Mouse (Mus musculus) embryonic facial prominence, embryonic 13.5 days (tissue): ENCODE measurements around the gene Sdsl. TPM values are rescaled to one million over a fixed set of nuclear protein-coding genes. Genes with fewer than 3 reads are reported as not detected.
A peak's percentile ranks its signal among the peaks of the same experiment; 100 is the strongest.

ENCODE experiments used
- ATAC-seq: fragments of 200-750 bp; cut with Nextera tagmentation; 2 replicates; pipeline ENCODE4 v1.8.0; 2017; ENCODE audit warnings: low read depth; ENCODE audit not compliant: insufficient number of reproducible peaks, insufficient read depth, low FRiP score, low TSS enrichment
- H3K27ac ChIP-seq: fragments of 300-500 bp; sonication (generic); 2 replicates; pipeline ENCODE4 v1.5.1; 2015; ENCODE audit warnings: moderate library complexity, mild to moderate bottlenecking, inconsistent platforms
- H3K27me3 ChIP-seq: fragments of 300-500 bp; sonication (generic); 2 replicates; pipeline ENCODE4 v1.6.1; 2015; ENCODE audit warnings: mild to moderate bottlenecking, inconsistent platforms
- H3K36me3 ChIP-seq: fragments of 300-500 bp; sonication (generic); 2 replicates; pipeline ENCODE4 v1.6.1; 2015; ENCODE audit warnings: mild to moderate bottlenecking, inconsistent platforms
- H3K4me1 ChIP-seq: fragments of 300-500 bp; sonication (generic); 2 replicates; pipeline ENCODE4 v1.6.1; 2015; ENCODE audit warnings: inconsistent platforms
- H3K4me2 ChIP-seq: fragments of 300-500 bp; sonication (generic); 2 replicates; pipeline ENCODE4 v1.6.1; 2015; ENCODE audit warnings: moderate library complexity, mild to moderate bottlenecking, inconsistent platforms
- H3K4me3 ChIP-seq: fragments of 300-500 bp; sonication (generic); 2 replicates; pipeline ENCODE4 v1.5.1; 2015; ENCODE audit warnings: mild to moderate bottlenecking, inconsistent platforms
- H3K9ac ChIP-seq: fragments of 300-500 bp; sonication (generic); 2 replicates; pipeline ENCODE4 v1.6.1; 2015; ENCODE audit warnings: mild to moderate bottlenecking, inconsistent platforms
- H3K9me3 ChIP-seq: fragments of 300-500 bp; sonication (generic); 2 replicates; pipeline ENCODE4 v1.6.1; 2016; ENCODE audit warnings: inconsistent platforms
- WGBS: fragments of 180-500 bp; shearing (Covaris S2); methylation state at CpG from one replicate; pipeline ENCODE4 v1.1.7; 2015; ENCODE audit warnings: mixed read lengths; 5-methylcytosine and 5-hydroxymethylcytosine counted together
- polyA plus RNA-seq: library from polyadenylated mRNA; unstranded; fragments of >200 nt; fragmentation: Nextera tagmentation; extraction: Ambion mirVana; gene quantifications from 2 replicates; pipeline ENCODE4 v1.2.1, GENCODE M21; 2015

Gene Sdsl
- polyA plus RNA-seq, 1 experiment from 2014 or later: 2.5 TPM

DNA sequence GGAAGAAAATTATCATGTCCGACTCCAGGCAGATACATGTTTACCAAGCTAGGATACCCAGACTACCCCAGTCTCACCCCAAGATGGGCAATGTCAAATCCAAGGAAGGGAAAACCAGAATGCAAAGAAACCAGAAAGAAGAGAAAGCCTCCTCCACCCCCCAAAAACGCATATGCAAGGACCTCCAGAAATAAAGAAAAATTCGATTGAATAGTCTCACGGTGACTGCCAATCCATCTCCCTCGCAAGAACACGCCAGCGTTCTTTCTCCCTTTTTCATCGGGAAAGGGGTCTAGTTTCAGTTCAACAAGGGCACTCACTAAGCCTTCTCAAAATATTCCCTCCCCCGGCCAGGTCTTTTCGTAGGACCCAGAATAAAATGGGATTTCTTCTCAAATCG is 48.0 kb downstream of the Sdsl start:
- 2% methylated on average over 11 of the region's 11 CpGs for WGBS
- Histone ChIP-seq H3K36me3 (no peaks in the 10 kb centered on the region), H3K4me1 (0 out of 2 replicates have a peak, but pooled peaks cover 4% of the 10 kb centered on the region), H3K9ac (no peak overlapping the region), H3K4me2 (no peak overlapping the region), H3K27ac (no peak overlapping the region), H3K9me3 (no peaks in the 10 kb centered on the region), H3K4me3 (no peak overlapping the region), H3K27me3 (peaks cover 96% of the 10 kb centered on the region)
- no peak for ATAC-seq

DNA sequence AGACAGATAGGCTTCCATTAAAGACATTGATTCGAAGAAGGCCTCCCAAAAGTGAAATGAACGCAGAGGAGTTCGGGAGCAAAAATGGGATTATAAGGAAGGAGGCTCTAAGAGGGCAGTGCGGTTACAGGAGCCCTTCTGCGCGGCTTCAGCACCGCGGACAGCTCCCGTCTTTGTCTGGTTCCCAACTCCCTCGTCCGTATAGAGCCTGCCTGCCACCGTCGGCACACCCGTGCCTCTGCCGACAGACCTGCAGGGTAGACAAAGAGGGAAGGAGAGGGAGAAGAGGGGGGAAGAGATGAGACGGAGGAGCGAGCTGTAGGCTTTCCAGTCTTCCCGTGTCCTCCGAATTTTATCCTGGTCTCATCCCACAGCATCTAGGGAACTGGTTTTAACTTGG is 48.6 kb downstream of the Sdsl start:
- Histone ChIP-seq H3K9ac (no peak overlapping the region), H3K4me3 (no peak overlapping the region), H3K27ac (no peak overlapping the region), H3K36me3 (no peaks in the 10 kb centered on the region), H3K4me1 (0 out of 2 replicates have a peak, but pooled peaks cover 4% of the 10 kb centered on the region), H3K4me2 (no peak overlapping the region), H3K9me3 (no peaks in the 10 kb centered on the region), H3K27me3 (peaks cover 96% of the 10 kb centered on the region)
- no peak for ATAC-seq
- 2% methylated on average over 19 of the region's 19 CpGs for WGBS

DNA sequence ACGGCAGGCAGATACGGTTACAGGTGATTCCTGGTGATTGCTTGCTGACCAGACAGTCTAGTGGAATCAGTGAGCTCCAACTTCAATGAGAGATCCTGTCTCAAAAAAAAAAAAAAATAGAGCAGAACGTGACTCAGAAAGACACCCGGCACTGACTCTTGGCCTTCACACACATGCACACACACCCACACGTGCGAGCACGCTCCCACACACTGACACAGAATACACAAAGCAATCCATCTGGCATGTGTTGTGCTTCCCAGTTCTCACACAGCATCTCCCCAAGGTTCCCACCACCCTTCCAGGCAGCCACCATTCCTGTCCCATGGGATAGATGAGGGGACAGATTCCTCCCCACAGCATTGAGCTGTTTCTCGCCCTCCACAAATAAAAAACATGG is 52.5 kb downstream of the Sdsl start:
- 87% methylated on average over 8 of the region's 8 CpGs for WGBS
- Histone ChIP-seq H3K4me2 (no peak overlapping the region), H3K27ac (no peak overlapping the region), H3K9ac (no peak overlapping the region), H3K4me1 (no peaks in the 10 kb centered on the region), H3K9me3 (no peaks in the 10 kb centered on the region), H3K36me3 (no peaks in the 10 kb centered on the region), H3K4me3 (no peak overlapping the region), H3K27me3 (peaks cover 82% of the 10 kb centered on the region)
- ATAC-seq: no peak

DNA sequence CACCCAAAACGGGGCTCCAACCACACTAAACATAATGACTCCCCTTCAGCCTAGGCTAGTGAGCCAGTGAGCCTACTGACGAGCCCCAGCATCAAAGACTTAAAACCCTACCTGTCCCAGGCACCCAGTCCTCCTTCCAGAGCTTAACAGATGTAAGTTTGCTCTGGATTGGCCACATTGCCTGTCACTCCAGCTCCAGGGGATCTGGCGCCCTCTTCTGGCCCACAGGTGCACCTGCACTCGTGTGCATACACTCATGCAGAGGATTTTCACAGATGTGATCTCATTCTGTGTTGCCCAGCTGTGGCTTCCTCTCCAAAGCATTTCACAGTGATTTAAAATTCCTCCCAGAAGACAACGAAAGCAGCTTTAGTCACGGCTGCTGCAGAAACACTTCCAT is 59.2 kb downstream of the Sdsl start:
- Histone ChIP-seq H3K27me3 (peaks cover 70% of the 10 kb centered on the region), H3K9ac (no peak overlapping the region), H3K27ac (no peak overlapping the region), H3K4me2 (no peak overlapping the region), H3K4me1 (peaks cover 12% of the 10 kb centered on the region), H3K9me3 (0 out of 2 replicates have a peak, but pooled peaks cover 6% of the 10 kb centered on the region), H3K36me3 (no peaks in the 10 kb centered on the region), H3K4me3 (no peak overlapping the region)
- no peak for ATAC-seq
- 75% methylated on average over 6 of the region's 6 CpGs for WGBS

DNA sequence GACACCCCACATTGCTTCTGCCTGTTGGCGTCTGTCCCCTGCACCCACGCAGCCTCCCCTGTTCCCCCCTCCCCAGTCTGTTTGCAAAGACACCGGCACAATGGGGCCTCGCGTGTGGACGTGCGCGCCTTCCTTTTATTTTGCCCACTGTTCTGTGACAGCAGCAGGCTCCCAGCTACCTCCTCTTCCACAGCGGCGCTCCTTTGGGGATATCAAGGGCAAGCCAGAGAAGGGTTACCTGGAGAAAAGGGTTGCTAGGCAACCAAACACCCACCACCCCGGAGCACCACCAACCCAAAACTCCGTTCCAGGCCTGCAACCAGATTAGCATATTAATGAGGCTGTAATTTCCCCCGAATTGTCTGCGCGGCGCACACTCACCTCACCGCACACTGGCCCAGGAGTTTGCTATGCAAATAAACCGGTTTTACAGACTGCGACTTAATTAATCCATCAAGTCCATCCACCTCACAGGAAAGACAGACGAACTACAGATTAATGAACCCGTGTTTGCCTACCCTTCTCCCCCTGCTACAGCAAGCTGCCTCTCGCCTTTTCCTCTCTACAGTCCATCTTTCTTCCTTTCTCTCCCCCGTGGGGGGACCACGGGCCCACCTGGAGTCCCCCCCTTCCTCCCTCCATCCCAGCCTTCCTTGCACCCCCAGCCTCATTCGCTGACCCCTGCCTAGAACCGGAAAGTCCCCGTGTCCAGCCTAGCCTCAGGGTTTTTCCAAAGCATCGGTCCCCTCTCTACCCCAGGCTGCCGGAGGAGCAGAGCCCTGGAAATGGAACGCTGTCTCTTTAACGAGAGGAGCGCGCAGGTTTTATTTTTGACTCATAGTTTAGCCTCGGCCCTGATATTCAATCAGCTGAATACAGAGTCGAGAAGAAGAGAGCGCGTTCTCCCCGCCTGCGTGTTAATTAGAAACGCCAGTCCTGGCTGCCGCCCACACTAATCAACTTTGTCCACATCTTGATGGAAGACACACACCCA is 62.9 kb downstream of the Sdsl start:
- ATAC-seq: no peak
- H3K27ac ChIP-seq: no peak overlapping the region
- H3K27me3 ChIP-seq: peaks cover 57% of the 10 kb centered on the region
- H3K9me3 ChIP-seq: 0 out of 2 replicates have a peak, but pooled peaks cover 6% of the 10 kb centered on the region
- peak overlapping the region; percentile 48 for H3K4me2 ChIP-seq
- 1% methylated on average over 40 of the region's 41 CpGs for WGBS
- peak overlapping the region; percentile 9; the same call in 1 of the 2 replicates for H3K4me3 ChIP-seq
- no peak overlapping the region for H3K9ac ChIP-seq
- H3K4me1 ChIP-seq: peaks cover 12% of the 10 kb centered on the region
- H3K36me3 ChIP-seq: no peaks in the 10 kb centered on the region

DNA sequence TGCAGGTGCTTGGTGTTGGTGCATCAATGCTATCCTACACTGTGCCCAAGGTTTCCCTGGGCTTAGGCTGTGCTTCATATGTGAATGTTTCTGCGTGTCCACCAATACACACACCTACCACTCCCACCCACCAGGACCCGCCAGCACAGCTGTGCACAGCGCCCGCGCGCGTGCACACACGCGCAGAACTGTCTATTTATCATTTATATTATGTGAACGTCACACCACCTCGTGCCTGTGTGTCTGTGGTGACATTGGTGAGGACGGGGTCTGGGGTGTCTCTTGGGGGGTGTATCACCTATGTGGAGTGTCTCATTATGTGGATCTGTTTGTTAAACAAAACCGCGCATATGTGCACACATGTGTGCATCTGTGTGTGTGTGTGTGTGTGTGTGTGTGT is 63.7 kb downstream of the Sdsl start:
- Histone ChIP-seq H3K36me3 (no peaks in the 10 kb centered on the region), H3K9me3 (0 out of 2 replicates have a peak, but pooled peaks cover 6% of the 10 kb centered on the region), H3K4me2 (no peak overlapping the region; the same call in 1 of the 2 replicates), H3K27me3 (peaks cover 59% of the 10 kb centered on the region), H3K9ac (no peak overlapping the region), H3K27ac (no peak overlapping the region), H3K4me3 (no peak overlapping the region), H3K4me1 (peaks cover 12% of the 10 kb centered on the region)
- 72% methylated on average over 14 of the region's 14 CpGs for WGBS
- no peak for ATAC-seq

Other genes starting within 250 kb of the Sdsl start
- gene Lhx5, start 41.1 kb downstream of the Sdsl start, polyA plus RNA-seq: 0.10 and 0.44 TPM in 2 replicates
- not detected in 2 replicates for gene Sds, start 3.7 kb upstream of the Sdsl start, polyA plus RNA-seq
- 43.5 and 54.4 TPM in 2 replicates for gene Plbd2, start 30.8 kb upstream of the Sdsl start, polyA plus RNA-seq
- gene Slc8b1, start 38.4 kb upstream of the Sdsl start, polyA plus RNA-seq: 5.0 and 5.9 TPM in 2 replicates
- gene Tpcn1, start 115.9 kb upstream of the Sdsl start, polyA plus RNA-seq: 21.0 and 22.3 TPM in 2 replicates
- 0.60 and 0.80 TPM in 2 replicates for gene Iqcd, start 116.2 kb upstream of the Sdsl start, polyA plus RNA-seq
- 16.2 and 17.6 TPM in 2 replicates for gene Rita1, start 139.8 kb upstream of the Sdsl start, polyA plus RNA-seq
- 45.6 and 46.8 TPM in 2 replicates for gene Ddx54, start 139.9 kb upstream of the Sdsl start, polyA plus RNA-seq
- not detected in 2 replicates for gene Cfap73, start 161.4 kb upstream of the Sdsl start, polyA plus RNA-seq
- gene Rasal1, start 176.0 kb upstream of the Sdsl start, polyA plus RNA-seq: 0.32 TPM in 1 of 2 replicates, not detected in the other
- gene Dtx1, start 239.1 kb upstream of the Sdsl start, polyA plus RNA-seq: 6.2 and 7.2 TPM in 2 replicates